Mouse (Mus musculus): ENCODE measurements at regions not wholly inside any gene's neighbourhood (a gene's known extent, or its start where the extent isn't known, plus 50 kb on each side); places are given as distances from the start of the nearest gene placed in this dataset.

- TF ChIP-seq POLR2A (IDR thresholded peaks at IDR 0.05; ENCODE audit: borderline replicate concordance, insufficient read depth, low read length) (no peak), CTCF (IDR thresholded peaks at IDR 0.05; ENCODE audit: borderline replicate concordance, insufficient read depth, low read depth, low read length) (no peak)
These were observed 245.2 kb upstream of the Fat1 start for GRCm38 (mm10) chr8:44689837-44690592.
